Mouse (Mus musculus) intestine, postnatal 0 days (tissue): ENCODE data around the gene Corin. TPM values are rescaled to one million over a fixed set of nuclear protein-coding genes. Genes with fewer than 3 reads are reported as not detected.

Experiments
- ATAC-seq: fragments of 200-750 bp; cut with Nextera tagmentation; 2 replicates; pipeline ENCODE4 v1.8.0; 2017; ENCODE audit warnings: mild to moderate bottlenecking, moderate TSS enrichment, moderate library complexity
- H3K27ac ChIP-seq: fragments of 300-500 bp; sonication (generic); 2 replicates; pipeline ENCODE4 v1.5.1; 2014; ENCODE audit warnings: mild to moderate bottlenecking, low read depth, low read length, moderate library complexity
- H3K27me3 ChIP-seq: fragments of 300-500 bp; sonication (generic); replicated peaks from 2 replicates; pipeline ENCODE4 v1.6.1; 2014; ENCODE audit warnings: low read length, mixed read lengths; ENCODE audit not compliant: control insufficient read depth, insufficient read depth
- H3K36me3 ChIP-seq: fragments of 300-500 bp; sonication (generic); 2 replicates; pipeline ENCODE4 v1.6.1; 2014; ENCODE audit warnings: mild to moderate bottlenecking, moderate library complexity; ENCODE audit not compliant: control insufficient read depth, insufficient read depth
- H3K4me1 ChIP-seq: fragments of 300-500 bp; sonication (generic); replicated peaks from 2 replicates; pipeline ENCODE4 v1.6.1; 2014; ENCODE audit warnings: antibody characterized with exemption, low read length, mixed read lengths; ENCODE audit not compliant: control insufficient read depth, insufficient read depth
- H3K4me2 ChIP-seq: fragments of 300-500 bp; sonication (generic); replicated peaks from 2 replicates; pipeline ENCODE4 v1.6.1; 2014; ENCODE audit warnings: low read depth, mild to moderate bottlenecking, moderate library complexity
- H3K4me3 ChIP-seq: fragments of 300-500 bp; sonication (generic); 2 replicates; pipeline ENCODE4 v1.5.1; 2014; ENCODE audit warnings: low read depth, low read length
- H3K9ac ChIP-seq: fragments of 300-500 bp; sonication (generic); 2 replicates; pipeline ENCODE4 v1.6.1; 2014; ENCODE audit warnings: mild to moderate bottlenecking, low read depth, low read length
- H3K9me3 ChIP-seq: fragments of 300-500 bp; sonication (generic); 2 replicates; pipeline ENCODE4 v1.6.1; 2016; ENCODE audit warnings: mixed run types; ENCODE audit not compliant: control insufficient read depth
- CTCF ChIP-seq: sonication (generic); IDR thresholded peaks from 2 replicates; pipeline ENCODE4 v1.5.1; 2016; ENCODE audit warnings: low read depth, mild to moderate bottlenecking, control low read depth, antibody characterized with exemption, moderate library complexity
- WGBS: fragments of 180-500 bp; shearing (Covaris S2); extraction: QIAGEN DNeasy Blood & Tissue Kit; methylation state at CpG from one replicate; pipeline ENCODE4 v1.1.7; 2014; 5-methylcytosine and 5-hydroxymethylcytosine counted together
- polyA plus RNA-seq: library from polyadenylated mRNA; unstranded; fragments of >200 nt; fragmentation: Nextera tagmentation; extraction: Ambion mirVana; gene quantifications from 2 replicates; pipeline ENCODE4 v1.2.1, GENCODE M21; 2015

The Corin gene
- polyA plus RNA-seq, 1 experiment from 2014 or later = 0.09 TPM

DNA sequence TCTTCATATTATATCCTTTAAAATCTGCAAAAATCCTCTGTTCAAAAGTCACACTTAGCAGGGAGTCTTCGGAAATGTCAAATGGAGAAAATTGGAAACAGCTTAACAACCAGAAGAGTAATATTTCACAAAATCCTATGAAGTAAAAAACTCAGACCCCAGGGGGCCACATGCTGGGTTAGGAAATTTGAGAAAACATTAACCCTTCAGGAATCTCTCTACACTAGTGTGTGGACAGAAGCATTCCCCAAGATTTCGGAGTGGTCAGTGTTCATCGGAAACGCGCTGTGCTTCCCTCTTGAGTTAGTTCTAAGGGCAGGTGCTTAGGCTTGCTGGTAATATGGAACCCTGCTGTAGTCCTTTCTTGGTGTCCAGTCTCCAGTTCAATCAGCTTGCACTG lies 101.4 kb downstream of the Corin start:
- Histone ChIP-seq H3K9ac (no peak overlapping the region), H3K4me1 (no peaks in the 10 kb centered on the region), H3K4me3 (no peak overlapping the region), H3K9me3 (no peaks in the 10 kb centered on the region), H3K4me2 (no peak overlapping the region), H3K27me3 (no peaks in the 10 kb centered on the region), H3K27ac (no peak overlapping the region), H3K36me3 (no peaks in the 10 kb centered on the region)
- ATAC-seq = no peak
- WGBS = 80% methylated on average over 5 of the region's 5 CpGs
- no peak for TF ChIP-seq CTCF

DNA sequence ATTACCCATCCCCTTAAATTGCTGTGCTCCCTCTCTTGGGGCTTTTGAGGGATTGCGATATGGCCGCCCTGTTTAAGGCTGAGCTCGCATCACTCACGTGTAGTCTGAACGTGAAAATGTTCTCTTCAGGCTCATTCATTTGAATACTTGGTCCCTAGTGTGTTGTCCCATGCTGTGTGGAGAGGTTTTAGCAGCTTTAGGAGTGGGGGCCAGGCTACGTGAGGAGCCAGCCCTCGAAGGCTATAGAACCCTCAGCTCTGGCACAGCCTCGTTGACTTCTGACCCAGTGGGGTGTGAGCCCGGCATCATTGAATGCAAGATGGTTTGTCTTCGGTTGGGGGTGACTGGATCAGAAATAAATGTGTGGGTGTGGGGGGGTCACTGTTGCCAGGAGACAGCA lies 102.5 kb downstream of the Corin start:
- Histone ChIP-seq H3K27me3 (no peaks in the 10 kb centered on the region), H3K9me3 (no peaks in the 10 kb centered on the region), H3K27ac (no peak overlapping the region), H3K36me3 (no peaks in the 10 kb centered on the region), H3K4me3 (no peak overlapping the region), H3K9ac (no peak overlapping the region), H3K4me2 (no peak overlapping the region), H3K4me1 (no peaks in the 10 kb centered on the region)
- 82% methylated on average over 10 of the region's 10 CpGs for WGBS
- no peak for TF ChIP-seq CTCF
- no peak for ATAC-seq

GRCm38 (mm10) chr5:72401251-72401650 lies 103.0 kb downstream of the Corin start:
- no peak overlapping the region for H3K4me3 ChIP-seq
- no peak overlapping the region for H3K9ac ChIP-seq
- H3K27me3 ChIP-seq = no peaks in the 10 kb centered on the region
- no peak overlapping the region for H3K4me2 ChIP-seq
- no peak overlapping the region for H3K27ac ChIP-seq
- ATAC-seq = no peak
- H3K4me1 ChIP-seq = no peaks in the 10 kb centered on the region
- no peaks in the 10 kb centered on the region for H3K9me3 ChIP-seq
- TF ChIP-seq CTCF = no peak
- 74% methylated on average over 3 of the region's 3 CpGs for WGBS
- H3K36me3 ChIP-seq = no peaks in the 10 kb centered on the region

GRCm38 (mm10) chr5:72382148-72382547 lies 122.1 kb downstream of the Corin start:
- Histone ChIP-seq H3K27ac (no peak overlapping the region), H3K9ac (no peak overlapping the region), H3K36me3 (no peaks in the 10 kb centered on the region), H3K4me2 (no peak overlapping the region), H3K4me1 (no peaks in the 10 kb centered on the region), H3K4me3 (no peak overlapping the region), H3K27me3 (no peaks in the 10 kb centered on the region), H3K9me3 (no peaks in the 10 kb centered on the region)
- no peak for TF ChIP-seq CTCF
- ATAC-seq = no peak
- WGBS = 66% methylated on average over 1 of the region's 1 CpGs

- no peak for ATAC-seq
- H3K4me3 ChIP-seq = no peak overlapping the region
- H3K9me3 ChIP-seq = no peaks in the 10 kb centered on the region
- H3K27me3 ChIP-seq = no peaks in the 10 kb centered on the region
- no peaks in the 10 kb centered on the region for H3K36me3 ChIP-seq
- no peaks in the 10 kb centered on the region for H3K4me1 ChIP-seq
- H3K27ac ChIP-seq = no peak overlapping the region
- no peak overlapping the region for H3K4me2 ChIP-seq
- TF ChIP-seq CTCF = no peak
- 68% methylated on average over 8 of the region's 8 CpGs for WGBS
- no peak overlapping the region for H3K9ac ChIP-seq
Measured at GRCm38 (mm10) chr5:72380616-72381015, 123.7 kb downstream of the Corin start.

DNA sequence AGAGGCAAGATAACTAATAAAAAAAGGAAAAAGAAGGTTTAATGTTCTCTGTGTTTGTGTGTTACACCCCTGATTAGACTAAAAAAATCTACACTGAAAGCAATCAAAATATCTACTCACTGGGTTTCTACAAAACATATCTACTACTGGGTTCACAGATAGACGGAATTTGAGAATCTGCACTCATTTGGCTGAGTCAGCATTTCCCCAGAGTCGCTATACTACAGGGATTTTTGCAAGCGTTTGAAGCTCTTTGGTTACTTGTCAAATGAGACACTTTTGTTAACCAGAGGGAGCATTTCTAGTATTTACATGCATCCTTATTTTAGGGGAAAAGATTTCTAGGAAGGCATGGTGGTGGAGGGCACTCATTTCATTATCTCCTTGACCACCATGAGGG lies 136.3 kb downstream of the Corin start:
- no peak for TF ChIP-seq CTCF
- Histone ChIP-seq H3K4me3 (no peak overlapping the region), H3K4me2 (no peak overlapping the region), H3K4me1 (no peaks in the 10 kb centered on the region), H3K9me3 (no peaks in the 10 kb centered on the region), H3K36me3 (no peaks in the 10 kb centered on the region), H3K9ac (no peak overlapping the region), H3K27me3 (no peaks in the 10 kb centered on the region), H3K27ac (no peak overlapping the region)
- no peak for ATAC-seq
- 88% methylated on average over 3 of the region's 3 CpGs for WGBS

DNA sequence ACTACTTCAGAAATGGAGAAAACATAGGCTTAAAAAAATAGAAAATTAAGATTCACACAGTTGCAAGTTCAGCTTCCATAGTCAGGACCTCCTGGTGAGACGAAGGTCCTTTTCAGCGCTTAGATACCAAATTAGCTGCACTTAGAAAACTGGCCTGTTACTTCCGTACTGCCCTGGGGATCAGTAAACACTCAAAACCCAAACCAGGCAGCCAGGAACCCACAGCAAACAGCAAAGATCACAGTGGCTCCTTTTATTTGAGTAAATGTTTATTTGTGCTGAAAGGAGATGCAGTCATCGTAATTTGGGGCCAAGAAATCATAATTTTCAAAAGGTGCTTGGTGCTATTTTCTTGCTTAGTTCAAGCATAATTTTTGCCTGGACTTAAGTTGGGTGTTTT lies 138.5 kb downstream of the Corin start:
- no peak overlapping the region for H3K9ac ChIP-seq
- H3K4me1 ChIP-seq = no peaks in the 10 kb centered on the region
- ATAC-seq = no peak
- no peak overlapping the region for H3K4me3 ChIP-seq
- no peaks in the 10 kb centered on the region for H3K9me3 ChIP-seq
- H3K27ac ChIP-seq = no peak overlapping the region
- H3K36me3 ChIP-seq = no peaks in the 10 kb centered on the region
- whole genome bisulfite sequencing = 63% methylated on average over 4 of the region's 4 CpGs
- no peaks in the 10 kb centered on the region for H3K27me3 ChIP-seq
- no peak overlapping the region for H3K4me2 ChIP-seq
- no peak for TF ChIP-seq CTCF
